Mouse (Mus musculus) adrenal gland, adult 2 months (tissue): ENCODE measurements around the gene Psmc3ip. TPM values are rescaled to one million over a fixed set of nuclear protein-coding genes. Genes with fewer than 3 reads are reported as not detected.

Source experiments
- DNase-seq: peaks from one replicate; pipeline ENCODE4 v3.0.0; 2021
- microRNA-seq, 2 experiments: library from miRNA; unstranded; fragments of <30 nt; microRNA quantifications; one replicate each; pipeline ENCODE4 v1.2.0; 2021
- polyA plus RNA-seq: library from polyadenylated mRNA; depleted of rRNA; stranded (reverse); fragments of >200 nt; gene quantifications from 2 replicates; pipeline ENCODE4 v1.2.3, GENCODE M21; 2012; rRNA removed
- total RNA-seq, 2 experiments: library from RNA; stranded (reverse); gene quantifications; 2 replicates each; pipeline ENCODE4 v1.2.3; 2021

Gene Psmc3ip
- total and polyA plus RNA-seq, 3 experiments: 0.71 to 5.9 (median 3.6) TPM

DNA sequence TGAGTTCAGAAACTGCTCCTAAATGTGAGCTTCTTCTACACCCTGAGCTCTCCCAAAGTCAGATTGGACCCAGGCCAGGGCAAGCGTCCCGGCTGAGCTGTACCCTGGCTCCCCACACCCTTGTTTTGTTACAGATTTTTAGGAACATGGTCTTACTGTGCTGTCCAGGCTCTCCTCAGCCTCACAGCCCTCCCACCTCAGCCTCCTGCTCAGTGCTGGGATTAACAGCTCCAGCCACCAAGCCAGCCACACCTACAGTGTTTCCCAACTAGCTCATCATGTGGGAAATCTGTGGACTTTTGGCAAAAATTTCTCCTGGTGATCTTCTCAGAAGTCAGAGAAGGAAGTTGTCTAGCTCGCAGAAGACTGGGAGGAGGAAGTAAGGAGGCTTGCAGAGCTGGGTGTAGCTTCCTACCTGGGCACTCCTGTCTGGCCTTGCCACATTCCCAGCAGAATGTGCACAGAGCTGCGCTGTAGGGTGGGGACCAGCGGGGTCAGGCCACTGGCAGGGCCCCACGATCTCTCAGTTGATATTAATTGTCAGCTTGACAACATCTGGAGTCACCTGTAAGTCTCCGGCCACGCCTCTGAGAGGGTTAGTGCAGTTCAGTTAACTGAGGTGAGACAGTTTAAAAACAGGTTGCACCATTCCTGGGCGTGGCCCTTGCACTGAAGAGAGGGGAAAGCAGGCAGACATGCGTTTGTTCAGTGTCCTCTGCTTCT is 42.3 kb downstream of the Psmc3ip start:
- no peak for DNase-seq

DNA sequence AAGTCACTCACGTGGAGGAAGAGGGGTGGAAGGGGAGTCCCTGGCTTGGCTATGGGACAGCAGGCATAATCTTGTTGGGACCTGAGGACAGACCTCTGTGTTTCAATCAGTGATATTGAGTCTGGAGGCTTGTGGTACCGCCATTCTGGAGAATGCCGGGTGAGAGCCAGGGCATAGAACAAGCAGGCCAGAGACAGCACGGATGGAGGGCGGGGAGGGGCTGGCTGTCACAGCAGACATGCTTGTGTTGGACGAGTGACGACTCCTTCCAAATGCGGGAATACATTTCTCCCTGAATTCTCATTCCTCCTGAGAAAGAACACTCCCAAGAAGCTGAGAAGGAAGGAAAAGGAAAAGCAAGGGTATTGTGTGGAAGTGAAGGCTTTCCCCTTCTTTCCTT is 43.6 kb downstream of the Psmc3ip start:
- no peak for DNase-seq

DNA sequence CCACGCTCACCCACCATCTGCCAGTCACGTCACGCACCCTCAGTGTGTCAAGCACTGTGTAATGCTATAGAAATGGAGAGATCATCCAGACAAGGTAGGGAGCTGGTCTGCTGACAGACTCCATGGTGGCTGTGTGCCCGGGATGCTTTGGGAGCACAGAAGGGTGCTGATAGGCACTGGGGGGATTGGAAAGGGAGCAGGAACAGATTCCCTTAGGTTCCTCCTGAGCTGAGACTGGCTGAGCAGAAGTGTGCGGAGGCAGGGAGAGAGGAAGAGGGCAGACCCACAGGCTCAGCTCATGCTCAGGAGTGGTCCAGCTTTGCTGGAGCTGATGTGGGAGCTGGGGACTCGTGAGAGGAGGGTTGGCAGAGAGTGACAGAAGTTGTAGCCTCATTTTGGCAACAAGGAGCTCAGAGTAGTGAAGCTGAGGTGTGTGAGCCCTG is 44.2 kb downstream of the Psmc3ip start:
- no peak for DNase-seq

DNA sequence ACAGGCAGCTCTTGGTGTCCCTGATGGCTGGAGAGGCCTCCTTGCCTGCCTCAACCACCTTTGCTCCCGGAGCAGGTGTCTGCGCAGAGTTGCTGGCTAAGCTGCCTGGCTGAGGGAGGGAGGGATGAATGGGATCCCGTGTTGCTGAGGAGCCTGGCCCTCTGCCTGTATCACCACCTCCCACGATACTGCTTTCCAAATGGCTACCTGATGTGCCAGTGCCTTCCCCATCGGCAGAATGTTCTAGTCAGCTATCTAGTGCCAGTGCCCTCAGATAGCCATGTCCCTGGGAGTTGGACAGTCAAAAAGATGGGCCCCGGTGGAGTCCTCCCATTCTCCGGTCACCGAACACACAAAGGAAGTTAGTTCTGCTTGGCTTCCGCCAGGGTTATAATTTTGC is 44.9 kb downstream of the Psmc3ip start:
- no peak for DNase-seq

DNA sequence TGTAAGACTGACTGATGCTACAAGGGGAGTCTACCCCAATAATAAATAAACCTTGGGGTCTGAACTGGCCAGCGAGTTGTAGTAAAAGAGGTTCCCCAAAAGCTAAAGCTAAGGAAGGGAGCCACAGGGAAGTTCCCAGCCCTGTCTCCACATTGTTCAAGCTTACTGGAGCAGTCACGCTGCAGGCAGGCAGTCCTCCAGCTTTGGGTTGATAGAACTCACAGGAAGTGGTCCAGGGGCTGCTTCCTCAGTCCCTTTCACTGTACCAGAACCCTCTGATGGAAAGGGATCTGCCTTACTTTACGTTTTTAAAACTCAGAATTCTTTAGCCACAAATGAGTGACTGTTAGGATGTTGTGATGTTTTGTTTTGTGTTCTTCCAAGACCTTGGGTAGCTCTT is 47.7 kb downstream of the Psmc3ip start:
- no peak for DNase-seq

DNA sequence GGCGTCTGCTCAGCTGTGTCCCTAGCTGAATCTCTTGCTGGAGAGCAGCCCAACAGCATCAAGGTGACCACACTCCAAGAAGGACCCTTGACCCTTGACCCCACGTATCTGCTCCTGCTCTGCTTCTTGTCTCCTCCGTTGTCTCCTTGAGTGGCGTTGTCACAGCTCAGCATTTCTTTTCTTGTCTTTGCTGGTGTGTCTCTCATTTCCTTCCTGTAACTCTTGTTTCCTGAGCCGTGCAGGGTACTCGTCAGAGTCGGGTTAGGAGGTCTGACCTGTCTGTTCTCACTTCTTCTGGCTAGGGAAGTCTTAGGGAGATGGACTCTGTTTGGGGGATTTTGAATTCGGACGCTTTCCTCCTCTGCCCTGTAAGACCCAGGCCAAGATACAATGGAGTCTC is 48.8 kb downstream of the Psmc3ip start:
- no peak for DNase-seq

DNA sequence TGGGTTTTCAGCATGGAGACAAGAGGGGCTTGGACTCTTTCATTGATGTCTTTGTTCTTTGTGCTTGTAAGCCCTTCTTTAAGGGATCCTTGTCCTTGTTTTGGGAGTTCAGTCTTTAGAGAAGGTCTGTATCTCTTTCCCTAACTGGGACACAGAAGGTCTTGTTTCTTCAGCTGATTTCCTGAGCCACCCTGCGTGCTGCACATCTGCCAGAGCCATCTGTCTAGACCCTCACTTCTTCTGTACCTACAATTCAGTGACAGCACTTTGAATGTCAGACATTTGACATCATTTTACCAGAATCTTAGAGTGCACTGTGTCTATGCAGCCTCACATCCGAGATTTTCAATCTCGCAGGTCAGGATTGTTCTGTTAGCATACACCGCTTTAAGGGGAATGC is 49.4 kb downstream of the Psmc3ip start:
- DNase-seq: no peak

Small RNA genes lying within 50 kb of the gene (microRNA-seq; reads per million reads assigned to microRNA genes)
- 0 reads per million in 2 experiments for gene Gm27626

Other genes starting within 250 kb of the Psmc3ip start
- gene Stat5b, start 244.7 kb downstream of the Psmc3ip start, total RNA-seq: 10 to 100 TPM; 60.3 to 65.3 TPM
- gene Stat5b, start 244.7 kb downstream of the Psmc3ip start, polyA plus RNA-seq: 43.8 and 53.8 TPM in 2 replicates
- gene Stat5a, start 236.1 kb downstream of the Psmc3ip start, total RNA-seq: 10 to 100 TPM; 27.0 to 38.0 TPM
- 45.1 and 51.2 TPM in 2 replicates for gene Stat5a, start 236.1 kb downstream of the Psmc3ip start, polyA plus RNA-seq
- gene Stat3, start 155.9 kb downstream of the Psmc3ip start, total RNA-seq: 10 to 100 TPM; 76.6 to 79.4 TPM
- gene Stat3, start 155.9 kb downstream of the Psmc3ip start, polyA plus RNA-seq: 45.4 and 54.9 TPM in 2 replicates
- 100 to 1,000 TPM; 236 to 425 TPM for gene Cavin1, start 124.5 kb downstream of the Psmc3ip start, total RNA-seq
- gene Cavin1, start 124.5 kb downstream of the Psmc3ip start, polyA plus RNA-seq: 193 and 219 TPM in 2 replicates
- gene Atp6v0a1, start 86.0 kb downstream of the Psmc3ip start, total RNA-seq: 100 to 1,000 TPM; 116 to 159 TPM
- gene Atp6v0a1, start 86.0 kb downstream of the Psmc3ip start, polyA plus RNA-seq: 77.9 and 98.0 TPM in 2 replicates
- gene Naglu, start 25.4 kb downstream of the Psmc3ip start, total RNA-seq: 10 to 100 TPM; 38.0 to 42.5 TPM
- 102 and 120 TPM in 2 replicates for gene Naglu, start 25.4 kb downstream of the Psmc3ip start, polyA plus RNA-seq
- gene Hsd17b1, start 17.0 kb downstream of the Psmc3ip start, total RNA-seq: 1 to 10 TPM; 1.1 to 2.5 TPM
- 2.1 and 2.3 TPM in 2 replicates for gene Hsd17b1, start 17.0 kb downstream of the Psmc3ip start, polyA plus RNA-seq
- gene Coasy, start 12.9 kb downstream of the Psmc3ip start, total RNA-seq: 10 to 100 TPM; 86.9 to 90.5 TPM
- gene Coasy, start 12.9 kb downstream of the Psmc3ip start, polyA plus RNA-seq: 178 and 187 TPM in 2 replicates
- 10 to 100 TPM; 57.8 to 72.3 TPM for gene Mlx, start 8.2 kb downstream of the Psmc3ip start, total RNA-seq
- 36.3 and 42.4 TPM in 2 replicates for gene Mlx, start 8.2 kb downstream of the Psmc3ip start, polyA plus RNA-seq
- 10 to 100 TPM; 50.7 to 50.9 TPM for gene Retreg3, start 24.5 kb upstream of the Psmc3ip start, total RNA-seq
- gene Retreg3, start 24.5 kb upstream of the Psmc3ip start, polyA plus RNA-seq: 41.7 and 46.9 TPM in 2 replicates
- gene Tubg1, start 24.5 kb upstream of the Psmc3ip start, total RNA-seq: 10 to 100 TPM; 42.9 to 43.0 TPM
- 15.2 and 42.7 TPM in 2 replicates for gene Tubg1, start 24.5 kb upstream of the Psmc3ip start, polyA plus RNA-seq
- 1 to 10 TPM; 6.2 to 7.5 TPM for gene Tubg2, start 60.5 kb upstream of the Psmc3ip start, total RNA-seq
- 5.5 and 6.0 TPM in 2 replicates for gene Tubg2, start 60.5 kb upstream of the Psmc3ip start, polyA plus RNA-seq
- 1 to 10 TPM; 6.8 TPM for gene Cntnap1, start 75.1 kb upstream of the Psmc3ip start, total RNA-seq
- 9.3 and 9.4 TPM in 2 replicates for gene Cntnap1, start 75.1 kb upstream of the Psmc3ip start, polyA plus RNA-seq
- 10 to 100 TPM; 19.4 to 39.7 TPM for gene Plekhh3, start 75.9 kb upstream of the Psmc3ip start, total RNA-seq
- gene Plekhh3, start 75.9 kb upstream of the Psmc3ip start, polyA plus RNA-seq: 112 and 122 TPM in 2 replicates
- gene Ccr10, start 80.0 kb upstream of the Psmc3ip start, total RNA-seq: under 1 TPM; 0.26 to 0.83 TPM
- 0.84 and 1.6 TPM in 2 replicates for gene Ccr10, start 80.0 kb upstream of the Psmc3ip start, polyA plus RNA-seq
- gene Ezh1, start 131.0 kb upstream of the Psmc3ip start, total RNA-seq: 10 to 100 TPM; 31.3 to 35.0 TPM
- gene Ezh1, start 131.0 kb upstream of the Psmc3ip start, polyA plus RNA-seq: 17.1 and 20.1 TPM in 2 replicates
- gene Ramp2, start 150.6 kb upstream of the Psmc3ip start, total RNA-seq: 10 to 100 TPM; 46.5 to 46.9 TPM
- 109 and 114 TPM in 2 replicates for gene Ramp2, start 150.6 kb upstream of the Psmc3ip start, polyA plus RNA-seq
- gene Vps25, start 158.3 kb upstream of the Psmc3ip start, total RNA-seq: 100 to 1,000 TPM; 102 to 116 TPM
- 186 and 204 TPM in 2 replicates for gene Vps25, start 158.3 kb upstream of the Psmc3ip start, polyA plus RNA-seq
- gene Wnk4, start 165.1 kb upstream of the Psmc3ip start, total RNA-seq: 1 to 10 TPM; 2.1 to 3.7 TPM
- 0.62 and 0.94 TPM in 2 replicates for gene Wnk4, start 165.1 kb upstream of the Psmc3ip start, polyA plus RNA-seq
- gene Cntd1, start 183.6 kb upstream of the Psmc3ip start, total RNA-seq: under 1 TPM; 0.32 to 0.38 TPM
- gene Cntd1, start 183.6 kb upstream of the Psmc3ip start, polyA plus RNA-seq: 0.06 and 0.11 TPM in 2 replicates
- 10 to 100 TPM; 68.3 to 84.3 TPM for gene Coa3, start 183.7 kb upstream of the Psmc3ip start, total RNA-seq
- 380 and 465 TPM in 2 replicates for gene Coa3, start 183.7 kb upstream of the Psmc3ip start, polyA plus RNA-seq
- gene Becn1, start 206.8 kb upstream of the Psmc3ip start, total RNA-seq: 100 to 1,000 TPM; 107 to 160 TPM
- gene Becn1, start 206.8 kb upstream of the Psmc3ip start, polyA plus RNA-seq: 81.6 and 126 TPM in 2 replicates
- gene Psme3, start 220.8 kb upstream of the Psmc3ip start, total RNA-seq: 100 to 1,000 TPM; 129 to 161 TPM
- gene Psme3, start 220.8 kb upstream of the Psmc3ip start, polyA plus RNA-seq: 31.7 and 45.2 TPM in 2 replicates
- gene Aoc2, start 229.6 kb upstream of the Psmc3ip start, total RNA-seq: 1 to 10 TPM; 4.9 to 5.5 TPM
- 6.3 and 7.7 TPM in 2 replicates for gene Aoc2, start 229.6 kb upstream of the Psmc3ip start, polyA plus RNA-seq
- gene Aoc3, start 235.2 kb upstream of the Psmc3ip start, total RNA-seq: 10 to 100 TPM; 48.4 to 76.6 TPM
- 69.3 and 101 TPM in 2 replicates for gene Aoc3, start 235.2 kb upstream of the Psmc3ip start, polyA plus RNA-seq